Mouse (Mus musculus) midbrain, postnatal 0 days (tissue): ENCODE results near the gene Zfp366. TPM values are rescaled to one million over a fixed set of nuclear protein-coding genes. Genes with fewer than 3 reads are reported as not detected.

ENCODE experiments used
- ATAC-seq: fragments of 200-750 bp; cut with Nextera tagmentation; 2 replicates; pipeline ENCODE4 v1.8.0; 2017; ENCODE audit warnings: moderate number of reproducible peaks, mild to moderate bottlenecking, moderate TSS enrichment, moderate library complexity; ENCODE audit not compliant: low FRiP score
- DNase-seq: peaks from one replicate; pipeline ENCODE4 v3.0.0-alpha.2; 2015; ENCODE audit warnings: low spot score
- H3K27ac ChIP-seq: fragments of 300-500 bp; sonication (generic); 2 replicates; pipeline ENCODE4 v1.5.1; 2014; ENCODE audit warnings: low read depth, mild to moderate bottlenecking, low read length, mixed read lengths
- H3K27me3 ChIP-seq: fragments of 300-500 bp; sonication (generic); 2 replicates; pipeline ENCODE4 v1.6.1; 2014; ENCODE audit warnings: low read length, control low read depth, mixed read lengths; ENCODE audit not compliant: insufficient read depth
- H3K36me3 ChIP-seq: fragments of 300-500 bp; sonication (generic); 2 replicates; pipeline ENCODE4 v1.6.1; 2014; ENCODE audit warnings: low read length, control low read depth, mixed read lengths; ENCODE audit not compliant: insufficient read depth
- H3K4me1 ChIP-seq: fragments of 300-500 bp; sonication (generic); 2 replicates; pipeline ENCODE4 v1.6.1; 2014; ENCODE audit warnings: mild to moderate bottlenecking, control low read depth, antibody characterized with exemption, low read length, mixed read lengths; ENCODE audit not compliant: insufficient read depth
- H3K4me2 ChIP-seq: fragments of 300-500 bp; sonication (generic); 2 replicates; pipeline ENCODE4 v1.6.1; 2014; ENCODE audit warnings: low read depth, mild to moderate bottlenecking, low read length, mixed read lengths; ENCODE audit not compliant: poor library complexity, severe bottlenecking
- H3K4me3 ChIP-seq: fragments of 300-500 bp; sonication (generic); 2 replicates; pipeline ENCODE4 v1.5.1; 2014; ENCODE audit warnings: low read depth, mild to moderate bottlenecking, low read length, moderate library complexity
- H3K9ac ChIP-seq: fragments of 300-500 bp; sonication (generic); replicated peaks from 2 replicates; pipeline ENCODE4 v1.6.1; 2014; ENCODE audit warnings: mild to moderate bottlenecking, low read length, moderate library complexity, mixed read lengths; ENCODE audit not compliant: poor library complexity, severe bottlenecking
- H3K9me3 ChIP-seq: fragments of 300-500 bp; sonication (generic); 2 replicates; pipeline ENCODE4 v1.6.1; 2016; ENCODE audit warnings: low read length, control low read depth
- CTCF ChIP-seq: IDR thresholded peaks from 2 replicates; pipeline ENCODE4 v1.5.1; 2016; ENCODE audit warnings: antibody characterized with exemption, mild to moderate bottlenecking
- whole genome bisulfite sequencing: fragments of 180-500 bp; shearing (Covaris S2); extraction: QIAGEN DNeasy Blood & Tissue Kit; methylation state at CpG from one replicate; pipeline ENCODE4 v1.1.7; 2014; 5-methylcytosine and 5-hydroxymethylcytosine counted together
- polyA plus RNA-seq: library from polyadenylated mRNA; unstranded; fragments of >200 nt; fragmentation: Nextera tagmentation; extraction: Ambion mirVana; gene quantifications from 2 replicates; pipeline ENCODE4 v1.2.1, GENCODE M21; 2015
- total RNA-seq: library from RNA; depleted of rRNA; stranded (reverse); fragments of >200 nt; gene quantifications from 2 replicates; pipeline ENCODE4 v1.2.3, GENCODE M21; 2014; rRNA removed

The Zfp366 gene
- total and polyA plus RNA-seq, 2 experiments from 2014 or later: 0.30 to 1.9 TPM

DNA sequence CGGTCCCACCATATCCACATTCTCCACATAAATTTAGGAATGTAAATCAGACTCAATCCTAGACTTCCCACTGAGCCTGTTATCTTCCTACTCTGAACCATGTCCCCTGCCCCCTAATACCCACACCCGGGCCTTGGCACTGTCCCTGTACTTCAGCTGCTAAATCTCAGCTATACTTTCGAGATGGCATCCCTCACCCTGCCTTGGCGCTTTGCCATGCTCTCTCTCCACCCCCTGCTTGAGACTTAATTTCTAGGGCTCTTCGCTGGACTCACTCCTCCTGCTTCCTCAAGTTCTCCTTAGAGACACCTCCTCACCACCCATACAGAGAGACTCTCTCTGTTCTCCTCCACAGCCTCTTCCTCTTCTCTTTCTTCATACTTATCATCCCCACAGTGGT is 115.3 kb downstream of the Zfp366 start:
- H3K4me3 ChIP-seq: no peak overlapping the region
- 86% methylated on average over 5 of the region's 5 CpGs for WGBS

More for the DNA sequence above, 115.3 kb downstream of the Zfp366 start:
- H3K27me3 ChIP-seq: no peaks in the 10 kb centered on the region
- no peaks in the 10 kb centered on the region for H3K4me1 ChIP-seq
- H3K27ac ChIP-seq: no peak overlapping the region
- TF ChIP-seq CTCF: no peak
- H3K9me3 ChIP-seq: no peaks in the 10 kb centered on the region
- ATAC-seq (no peak), DNase-seq (no peak)
- H3K4me2 ChIP-seq: no peak overlapping the region
- no peaks in the 10 kb centered on the region for H3K36me3 ChIP-seq
- no peak overlapping the region for H3K9ac ChIP-seq

Other genes with a start within 250 kb of the Zfp366 start
- not detected in 2 replicates for gene 1700024P04Rik, start 200.3 kb upstream of the Zfp366 start, total RNA-seq
- not detected in 2 replicates for gene 1700024P04Rik, start 200.3 kb upstream of the Zfp366 start, polyA plus RNA-seq
- gene Ptcd2, start 159.9 kb downstream of the Zfp366 start, total RNA-seq: 41.8 and 48.9 TPM in 2 replicates
- 51.5 and 52.8 TPM in 2 replicates for gene Ptcd2, start 159.9 kb downstream of the Zfp366 start, polyA plus RNA-seq
- 19.6 and 21.9 TPM in 2 replicates for gene Mrps27, start 160.0 kb downstream of the Zfp366 start, total RNA-seq
- 37.4 and 38.7 TPM in 2 replicates for gene Mrps27, start 160.0 kb downstream of the Zfp366 start, polyA plus RNA-seq